Mouse (Mus musculus) MEL (cell line): Measurements from ENCODE around the gene Cort.

Source experiments
- POLR2A ChIP-seq, 2 experiments: IDR thresholded peaks; 2 replicates each; pipeline ENCODE4 v1.6.1; 2011 to 2012; ENCODE audit warnings: low read length in 2 of 2, mild to moderate bottlenecking in 2 of 2, control low read depth in 1 of 2, improper control_type of control experiment in 1 of 2, low read depth in 1 of 2, moderate library complexity in 1 of 2; ENCODE audit not compliant: control insufficient read depth in 1 of 2, insufficient read depth in 1 of 2, poor library complexity in 1 of 2
- TAL1 ChIP-seq: IDR thresholded peaks from 2 replicates; pipeline ENCODE4 v1.6.1; 2012; ENCODE audit warnings: mild to moderate bottlenecking, inconsistent platforms, low read length, moderate library complexity, mixed read lengths

- TF ChIP-seq POLR2A (IDR thresholded peaks at IDR 0.05; ENCODE audit: control insufficient read depth in 1 of 2, insufficient read depth in 1 of 2, low read depth in 1 of 2, low read length in 2 of 2, poor library complexity in 1 of 2) (peak; percentile 53 to 82), TAL1 (no peak)
Observed at GRCm38 (mm10) chr4:149166215-149166946, 39.8 kb upstream of the Cort start, which contains the start of gene Pgd.
